ENCODE assay signal across 25 mouse cellular contexts in the genomic region with DNA sequence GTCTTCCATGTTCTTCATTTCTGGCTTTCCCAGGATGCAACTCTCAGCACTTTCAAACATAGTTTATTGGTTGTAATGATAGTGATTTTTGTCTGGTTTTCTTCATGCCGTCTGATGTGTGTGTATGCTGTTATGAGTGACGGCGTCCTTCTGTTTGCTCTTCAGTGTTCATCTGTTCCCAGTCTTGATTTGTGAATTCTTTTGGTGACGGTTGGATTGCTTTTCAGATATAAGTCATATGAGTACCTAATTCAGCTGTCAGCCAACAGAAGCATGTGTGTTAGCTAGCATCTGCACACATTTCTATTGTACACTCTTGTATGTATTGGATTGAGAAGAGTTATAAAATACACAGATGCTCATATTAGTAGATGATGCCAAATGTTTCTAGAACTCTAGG.
"Had no signal": no experiment of that assay in that cellular context is flagged by ENCODE, and none has a peak within 500 bp of the region (broad histone marks: within the 10 kb centered on the region; RNA-seq: fewer than 3 reads in every experiment).

No protein-coding gene starts in this region.

- H3K9me3 ChIP-seq: heart, embryonic 13.5 days; heart, embryonic 15.5 days; hindbrain, embryonic 13.5 days; hindbrain, embryonic 15.5 days; kidney, embryonic 15.5 days; limb, embryonic 13.5 days; limb, embryonic 15.5 days; liver, embryonic 12.5 days had no signal

- H3K9ac ChIP-seq: heart, embryonic 13.5 days; heart, embryonic 15.5 days; hindbrain, embryonic 13.5 days; hindbrain, embryonic 15.5 days; kidney, embryonic 15.5 days; limb, embryonic 13.5 days; limb, embryonic 15.5 days; liver, embryonic 12.5 days; liver, embryonic 14.5 days had no signal

- ATAC-seq: hindbrain, postnatal 0 days; intestine, embryonic 16.5 days; liver, embryonic 12.5 days had no signal

- H3K27me3 ChIP-seq: heart, embryonic 13.5 days; heart, embryonic 15.5 days; hindbrain, embryonic 13.5 days; hindbrain, embryonic 15.5 days; kidney, embryonic 15.5 days; limb, embryonic 13.5 days; limb, embryonic 15.5 days; liver, embryonic 12.5 days had no signal

- H3K27ac ChIP-seq: heart, adult 2 months; heart, embryonic 13.5 days; heart, embryonic 15.5 days; hindbrain, embryonic 13.5 days; hindbrain, embryonic 15.5 days; hindbrain, postnatal 0 days; kidney, embryonic 15.5 days; kidney, postnatal 0 days; limb, embryonic 13.5 days; limb, embryonic 15.5 days; liver, embryonic 12.5 days; liver, embryonic 14.5 days had no signal

- H3K4me3 ChIP-seq: heart, adult 2 months; heart, embryonic 13.5 days; heart, embryonic 15.5 days; hindbrain, embryonic 13.5 days; hindbrain, embryonic 15.5 days; kidney, embryonic 15.5 days; limb, embryonic 13.5 days; limb, embryonic 15.5 days; liver, embryonic 12.5 days had no signal

- H3K4me1 ChIP-seq: heart, embryonic 13.5 days; heart, embryonic 15.5 days; hindbrain, embryonic 13.5 days; hindbrain, embryonic 15.5 days; kidney, embryonic 15.5 days; limb, embryonic 13.5 days; limb, embryonic 15.5 days; liver, embryonic 12.5 days had no signal

- H3K4me2 ChIP-seq: heart, embryonic 11.5 days; heart, embryonic 13.5 days; heart, embryonic 15.5 days; hindbrain, embryonic 13.5 days; hindbrain, embryonic 15.5 days; kidney, embryonic 15.5 days; limb, embryonic 13.5 days; limb, embryonic 15.5 days; liver, embryonic 12.5 days had no signal

- DNase-seq: gastrocnemius, postnatal 14 days; gastrocnemius, postnatal 36 days; heart, adult 11 months; heart, adult 2 months; heart, postnatal 14 days; heart, postnatal 36 days; kidney, adult 11 months; kidney, adult 2 months; kidney, adult 9 months; kidney, postnatal 14 days; kidney, postnatal 36 days; left cerebral cortex, postnatal 4 days had no signal
